Mouse (Mus musculus): ENCODE results near the gene Cbx4. TPM values are rescaled to one million over a fixed set of nuclear protein-coding genes. Genes with fewer than 3 reads are reported as not detected.

The Cbx4 gene
- polyA plus RNA-seq, 1 experiment from 2014 or later: 7.0 TPM

DNA sequence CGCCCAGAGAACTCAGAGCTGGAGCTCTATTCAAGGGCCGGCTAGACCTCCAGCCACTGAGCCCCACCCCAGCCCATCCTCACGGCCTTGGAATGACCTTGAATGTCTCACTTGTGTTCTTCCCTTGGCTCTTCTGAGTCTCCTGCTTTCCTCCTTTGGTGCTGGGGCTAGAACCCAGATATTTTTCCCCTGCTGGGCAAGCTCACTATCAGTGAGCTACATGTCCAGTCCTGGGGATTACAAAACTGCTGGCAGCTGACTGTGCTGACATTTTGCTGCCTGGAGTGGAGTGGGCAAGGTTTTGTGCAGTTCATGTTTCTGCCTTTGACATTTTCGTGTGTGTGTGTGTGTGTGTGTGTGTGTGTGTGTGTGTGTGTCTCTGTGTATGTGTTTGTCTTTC, 31.0 kb upstream of the Cbx4 start:
- Histone ChIP-seq H3K9me3 (ENCODE audit: control insufficient read depth, low read length) (no peaks in the 10 kb centered on the region), H3K9ac (ENCODE audit: low read length) (no peak overlapping the region), H3K4me1 (replicated peaks; ENCODE audit: control insufficient read depth, insufficient read depth, low read length) (no peaks in the 10 kb centered on the region), H3K4me3 (ENCODE audit: low read depth, low read length) (no peak overlapping the region), H3K36me3 (ENCODE audit: control insufficient read depth, insufficient read depth, low read length) (no peaks in the 10 kb centered on the region), H3K27me3 (ENCODE audit: control insufficient read depth, insufficient read depth, low read length) (no peaks in the 10 kb centered on the region), H3K4me2 (ENCODE audit: low read depth, low read length, severe bottlenecking) (no peak overlapping the region), H3K27ac (ENCODE audit: low read depth, low read length) (no peak overlapping the region)
- DNase-seq (ENCODE audit: low spot score) (no peak), ATAC-seq (replicated peaks; ENCODE audit: low FRiP score) (no peak)
- 74% methylated on average over 4 of the region's 4 CpGs for WGBS

GRCm38 (mm10) chr11:119112721-119113120, 26.7 kb upstream of the Cbx4 start:
- no peak overlapping the region for H3K27ac ChIP-seq (ENCODE audit: low read depth, low read length)
- H3K4me1 ChIP-seq (replicated peaks; ENCODE audit: control insufficient read depth, insufficient read depth, low read length): peaks cover 2% of the 10 kb centered on the region; the same call in 1 of the 2 replicates
- H3K9ac ChIP-seq (ENCODE audit: low read length): no peak overlapping the region
- DNase-seq (ENCODE audit: low spot score) (no peak), ATAC-seq (replicated peaks; ENCODE audit: low FRiP score) (no peak)
- no peaks in the 10 kb centered on the region for H3K27me3 ChIP-seq (ENCODE audit: control insufficient read depth, insufficient read depth, low read length)
- no peak overlapping the region for H3K4me2 ChIP-seq (ENCODE audit: low read depth, low read length, severe bottlenecking)
- H3K4me3 ChIP-seq (ENCODE audit: low read depth, low read length): no peak overlapping the region
- no peaks in the 10 kb centered on the region for H3K9me3 ChIP-seq (ENCODE audit: control insufficient read depth, low read length)
- no peaks in the 10 kb centered on the region for H3K36me3 ChIP-seq (ENCODE audit: control insufficient read depth, insufficient read depth, low read length)

- peak; percentile 74 for DNase-seq (ENCODE audit: low spot score)
- H3K9ac ChIP-seq (ENCODE audit: low read length): no peak overlapping the region
- no peak for ATAC-seq (replicated peaks; ENCODE audit: low FRiP score)
Measured at GRCm38 (mm10) chr11:119111345-119111744, 25.3 kb upstream of the Cbx4 start.

DNA sequence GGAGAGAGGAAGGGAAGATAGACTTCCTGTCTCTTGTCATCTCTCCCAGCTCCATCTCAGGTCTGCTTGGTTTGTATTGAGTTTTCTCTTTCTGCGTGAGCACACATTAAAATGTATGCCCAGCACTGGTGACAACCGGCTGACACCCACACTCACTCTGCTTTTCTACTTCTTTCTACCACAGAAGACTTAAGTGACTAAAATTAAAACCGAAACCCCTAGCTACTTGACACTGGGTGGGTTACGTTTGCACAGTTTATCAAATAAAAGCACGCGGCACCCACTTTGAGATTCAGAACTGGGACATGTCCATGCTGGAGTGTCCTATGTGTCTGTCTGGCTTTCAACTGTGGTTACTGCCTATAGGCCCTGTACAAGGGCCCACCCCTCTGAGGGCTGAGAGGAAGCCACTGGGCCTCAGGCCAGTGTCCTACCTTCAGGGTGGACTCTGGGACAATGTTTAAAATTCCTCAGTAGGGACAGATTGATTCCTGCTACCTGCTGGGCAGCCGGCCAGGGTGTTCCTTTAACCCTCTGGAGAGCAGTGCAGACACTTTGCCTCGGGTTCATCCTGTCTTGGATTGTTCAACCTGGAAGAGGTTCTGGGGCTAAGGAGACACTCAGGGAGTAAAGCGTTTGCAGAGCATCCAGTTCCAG, 23.5 kb upstream of the Cbx4 start:
- DNase-seq (ENCODE audit: low spot score) (no peak), ATAC-seq (replicated peaks; ENCODE audit: low FRiP score) (no peak)
- H3K4me3 ChIP-seq (ENCODE audit: low read depth, low read length): no peak overlapping the region
- H3K4me1 ChIP-seq (replicated peaks; ENCODE audit: control insufficient read depth, insufficient read depth, low read length): peaks cover 6% of the 10 kb centered on the region; the same call in 1 of the 2 replicates
- WGBS: 80% methylated on average over 9 of the region's 9 CpGs
- H3K4me2 ChIP-seq (ENCODE audit: low read depth, low read length, severe bottlenecking): no peak overlapping the region
- no peaks in the 10 kb centered on the region for H3K27me3 ChIP-seq (ENCODE audit: control insufficient read depth, insufficient read depth, low read length)
- no peak overlapping the region for H3K9ac ChIP-seq (ENCODE audit: low read length)
- H3K27ac ChIP-seq (ENCODE audit: low read depth, low read length): no peak overlapping the region
- H3K36me3 ChIP-seq (ENCODE audit: control insufficient read depth, insufficient read depth, low read length): no peaks in the 10 kb centered on the region
- no peaks in the 10 kb centered on the region for H3K9me3 ChIP-seq (ENCODE audit: control insufficient read depth, low read length)

More at GRCm38 (mm10) chr11:119111345-119111744, 25.3 kb upstream of the Cbx4 start:
- WGBS: 6% methylated on average over 7 of the region's 7 CpGs
- Histone ChIP-seq H3K36me3 (ENCODE audit: control insufficient read depth, insufficient read depth, low read length) (no peaks in the 10 kb centered on the region), H3K4me3 (ENCODE audit: low read depth, low read length) (no peak overlapping the region), H3K9me3 (ENCODE audit: control insufficient read depth, low read length) (no peaks in the 10 kb centered on the region), H3K4me2 (ENCODE audit: low read depth, low read length, severe bottlenecking) (no peak overlapping the region), H3K27me3 (ENCODE audit: control insufficient read depth, insufficient read depth, low read length) (no peaks in the 10 kb centered on the region), H3K4me1 (replicated peaks; ENCODE audit: control insufficient read depth, insufficient read depth, low read length) (peaks cover 2% of the 10 kb centered on the region; the same call in 1 of the 2 replicates), H3K27ac (ENCODE audit: low read depth, low read length) (no peak overlapping the region)

DNA sequence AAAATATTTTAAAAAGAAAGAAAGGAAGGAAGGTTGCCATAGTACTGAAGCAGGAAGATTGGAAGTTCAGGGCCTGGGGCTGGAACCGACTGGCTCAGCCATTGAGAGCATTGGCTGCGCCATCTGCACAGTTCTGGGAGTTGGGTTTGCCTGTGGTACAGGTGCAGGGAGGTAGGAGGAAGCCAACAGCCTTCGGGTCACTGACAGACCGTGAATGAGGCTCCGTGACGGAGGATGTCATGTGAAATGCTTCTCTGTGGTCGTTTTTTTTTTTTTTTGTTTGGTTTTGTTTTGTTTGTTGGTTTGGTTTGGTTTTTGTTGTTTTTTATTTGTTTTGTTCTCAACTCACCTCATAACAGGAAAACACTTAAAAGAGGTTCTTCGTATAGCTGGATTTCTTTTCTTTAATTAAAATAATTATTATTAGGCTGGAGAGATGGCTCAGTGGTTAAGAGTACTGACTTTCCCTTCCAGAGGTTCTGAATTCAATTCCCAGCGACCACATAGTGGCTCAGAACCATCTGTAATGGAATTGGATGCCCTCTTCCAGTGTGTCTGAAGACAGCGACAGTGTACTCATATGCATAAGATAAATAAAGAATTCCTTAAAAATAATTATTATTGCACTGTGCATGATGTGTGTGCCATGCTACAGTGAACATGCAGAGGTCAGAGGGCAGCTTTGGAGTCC, 22.7 kb upstream of the Cbx4 start:
- no peaks in the 10 kb centered on the region for H3K27me3 ChIP-seq (ENCODE audit: control insufficient read depth, insufficient read depth, low read length)
- no peak overlapping the region for H3K4me2 ChIP-seq (ENCODE audit: low read depth, low read length, severe bottlenecking)
- DNase-seq (ENCODE audit: low spot score) (no peak), ATAC-seq (replicated peaks; ENCODE audit: low FRiP score) (no peak)
- no peaks in the 10 kb centered on the region for H3K36me3 ChIP-seq (ENCODE audit: control insufficient read depth, insufficient read depth, low read length)
- 76% methylated on average over 10 of the region's 10 CpGs for WGBS
- H3K4me1 ChIP-seq (replicated peaks; ENCODE audit: control insufficient read depth, insufficient read depth, low read length): peaks cover 6% of the 10 kb centered on the region; the same call in 1 of the 2 replicates
- no peak overlapping the region for H3K27ac ChIP-seq (ENCODE audit: low read depth, low read length)
- no peaks in the 10 kb centered on the region for H3K9me3 ChIP-seq (ENCODE audit: control insufficient read depth, low read length)
- no peak overlapping the region for H3K9ac ChIP-seq (ENCODE audit: low read length)
- no peak overlapping the region for H3K4me3 ChIP-seq (ENCODE audit: low read depth, low read length)

DNA sequence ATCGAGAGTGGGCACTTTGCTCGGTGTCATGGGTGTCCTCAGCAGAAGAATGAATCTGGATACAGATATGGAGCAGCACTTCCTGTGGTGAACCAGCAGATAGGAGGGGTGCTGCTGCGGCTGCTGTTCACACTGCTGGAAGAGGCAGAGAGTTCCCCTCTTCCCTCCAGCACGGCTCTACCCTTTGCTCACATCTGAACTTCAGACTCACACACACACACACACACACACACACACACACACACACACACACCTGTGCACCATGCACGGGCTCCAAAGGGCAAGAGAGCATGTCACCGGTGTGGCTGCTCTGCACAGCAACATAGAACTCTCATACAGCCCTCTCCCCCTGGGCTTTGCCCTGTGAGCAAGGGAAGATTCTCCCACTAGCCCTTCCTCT, 20.3 kb upstream of the Cbx4 start:
- Histone ChIP-seq H3K4me2 (ENCODE audit: low read depth, low read length, severe bottlenecking) (no peak overlapping the region), H3K9me3 (ENCODE audit: control insufficient read depth, low read length) (no peaks in the 10 kb centered on the region), H3K9ac (ENCODE audit: low read length) (no peak overlapping the region), H3K4me3 (ENCODE audit: low read depth, low read length) (no peak overlapping the region), H3K4me1 (replicated peaks; ENCODE audit: control insufficient read depth, insufficient read depth, low read length) (peaks cover 6% of the 10 kb centered on the region; the same call in 1 of the 2 replicates), H3K36me3 (ENCODE audit: control insufficient read depth, insufficient read depth, low read length) (no peaks in the 10 kb centered on the region), H3K27ac (ENCODE audit: low read depth, low read length) (no peak overlapping the region), H3K27me3 (ENCODE audit: control insufficient read depth, insufficient read depth, low read length) (no peaks in the 10 kb centered on the region)
- 71% methylated on average over 6 of the region's 6 CpGs for WGBS
- no peak for DNase-seq (ENCODE audit: low spot score)
- ATAC-seq (replicated peaks; ENCODE audit: low FRiP score): no peak

GRCm38 (mm10) chr11:119105748-119106147, 19.7 kb upstream of the Cbx4 start:
- Histone ChIP-seq H3K36me3 (ENCODE audit: control insufficient read depth, insufficient read depth, low read length) (no peaks in the 10 kb centered on the region), H3K4me1 (replicated peaks; ENCODE audit: control insufficient read depth, insufficient read depth, low read length) (0 out of 2 replicates have a peak, but pooled peaks cover 4% of the 10 kb centered on the region), H3K4me2 (ENCODE audit: low read depth, low read length, severe bottlenecking) (no peak overlapping the region), H3K4me3 (ENCODE audit: low read depth, low read length) (no peak overlapping the region), H3K27ac (ENCODE audit: low read depth, low read length) (no peak overlapping the region), H3K9ac (ENCODE audit: low read length) (no peak overlapping the region), H3K27me3 (ENCODE audit: control insufficient read depth, insufficient read depth, low read length) (no peaks in the 10 kb centered on the region), H3K9me3 (ENCODE audit: control insufficient read depth, low read length) (no peaks in the 10 kb centered on the region)
- ATAC-seq (replicated peaks; ENCODE audit: low FRiP score): no peak
- 54% methylated on average over 8 of the region's 8 CpGs for WGBS
- DNase-seq (ENCODE audit: low spot score): no peak

DNA sequence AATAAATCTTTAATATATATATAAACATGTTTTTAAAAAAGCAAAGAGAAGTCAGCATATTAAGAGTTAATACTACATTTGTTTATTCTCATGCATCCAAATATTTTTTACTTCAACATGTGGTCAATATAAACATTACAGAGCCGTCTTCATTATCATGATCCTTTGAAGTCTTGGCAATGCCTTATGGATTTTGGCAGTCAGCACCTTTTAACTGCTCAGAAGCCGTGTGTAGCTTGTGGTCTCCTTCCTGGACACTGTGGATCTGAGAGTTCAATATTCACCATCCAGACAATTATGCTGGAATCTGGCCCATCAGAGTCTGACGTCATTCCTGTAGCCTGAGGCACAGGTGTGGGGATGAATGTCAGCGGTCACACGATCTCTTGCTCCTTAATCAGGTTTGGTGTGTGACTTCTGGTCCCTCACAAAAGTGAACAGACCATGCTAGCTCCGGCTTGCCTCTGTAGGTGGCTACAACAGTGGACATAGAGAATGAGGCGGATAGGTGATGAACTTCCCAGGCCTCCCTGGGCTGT, 19.1 kb upstream of the Cbx4 start:
- ATAC-seq (replicated peaks; ENCODE audit: low FRiP score): no peak
- no peaks in the 10 kb centered on the region for H3K9me3 ChIP-seq (ENCODE audit: control insufficient read depth, low read length)
- H3K4me3 ChIP-seq (ENCODE audit: low read depth, low read length): no peak overlapping the region
- H3K27me3 ChIP-seq (ENCODE audit: control insufficient read depth, insufficient read depth, low read length): no peaks in the 10 kb centered on the region
- 0 out of 2 replicates have a peak, but pooled peaks cover 4% of the 10 kb centered on the region for H3K4me1 ChIP-seq (replicated peaks; ENCODE audit: control insufficient read depth, insufficient read depth, low read length)
- DNase-seq (ENCODE audit: low spot score): no peak
- WGBS: 86% methylated on average over 7 of the region's 7 CpGs
- no peak overlapping the region for H3K9ac ChIP-seq (ENCODE audit: low read length)
- H3K36me3 ChIP-seq (ENCODE audit: control insufficient read depth, insufficient read depth, low read length): no peaks in the 10 kb centered on the region
- no peak overlapping the region for H3K27ac ChIP-seq (ENCODE audit: low read depth, low read length)
- no peak overlapping the region for H3K4me2 ChIP-seq (ENCODE audit: low read depth, low read length, severe bottlenecking)

All from forebrain, embryonic 11.5 days (tissue).